Mouse (Mus musculus) lung, postnatal 14 days (tissue): Measurements from ENCODE around the gene Fancc.
"Not testable (repeated sequence)": the region's sequence is repeated elsewhere in the genome, so short reads cannot be mapped to it uniquely, and the experiment has no call there.

Source experiments
- DNase-seq: peaks from one replicate; pipeline ENCODE4 v3.0.0; 2021

Fancc gene

DNA sequence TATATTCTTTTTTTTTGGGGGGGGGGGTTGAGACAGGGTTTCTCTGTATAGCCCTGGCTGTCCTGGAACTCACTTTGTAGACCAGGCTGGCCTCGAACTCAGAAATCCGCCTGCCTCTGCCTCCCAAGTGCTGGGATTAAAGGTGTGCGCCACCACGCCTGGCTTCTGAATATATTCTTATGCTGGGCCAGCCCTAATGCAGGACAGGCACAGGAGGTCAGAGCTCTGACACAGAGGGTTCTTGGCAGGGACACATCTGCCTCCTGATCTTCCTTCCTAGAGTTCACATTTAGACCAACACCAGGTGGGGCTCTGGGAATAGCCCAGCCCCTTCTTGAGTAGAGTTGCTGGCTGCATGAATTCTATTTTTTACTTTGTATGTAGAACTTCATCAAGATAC lies 182.0 kb downstream of the Fancc start:
- DNase-seq: not testable (repeated sequence)

DNA sequence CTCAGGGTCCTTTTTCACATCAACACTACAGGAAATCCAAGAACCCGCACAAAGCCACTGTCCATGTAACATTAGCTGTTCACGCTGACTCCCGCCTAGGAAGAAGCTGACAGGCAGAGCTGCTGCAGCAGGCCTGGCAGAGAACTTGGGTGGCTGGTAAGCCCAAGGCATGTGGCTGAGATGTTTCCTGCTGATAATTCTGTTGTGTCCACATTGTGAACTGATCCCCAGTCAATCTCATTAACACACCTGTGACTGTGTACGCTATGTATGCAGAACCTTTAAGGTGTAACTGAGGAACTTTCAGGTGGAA lies 182.5 kb downstream of the Fancc start:
- no peak for DNase-seq

- no peak for DNase-seq
Measured at GRCm38 (mm10) chr13:63313748-63314607, 183.1 kb downstream of the Fancc start.

DNA sequence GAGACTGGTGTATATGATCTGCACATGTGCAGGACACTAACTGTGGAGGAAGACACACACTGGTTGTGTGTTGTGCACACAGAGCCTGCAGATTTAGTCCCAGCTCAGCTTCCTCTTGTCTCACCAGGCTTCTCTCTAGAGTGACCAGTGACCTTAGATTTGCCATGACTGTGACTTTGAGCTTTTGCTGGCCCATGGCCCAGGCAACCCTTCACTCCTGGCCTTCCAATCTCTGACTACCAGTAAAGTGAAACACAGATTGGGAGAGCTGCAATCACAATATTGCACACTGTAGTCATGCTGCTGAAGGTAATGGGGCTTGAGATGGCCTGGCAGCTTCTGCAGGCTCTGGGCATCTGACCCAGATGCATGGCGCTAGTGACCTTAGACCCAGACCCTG lies 183.8 kb downstream of the Fancc start:
- no peak for DNase-seq

- no peak for DNase-seq
Measured at GRCm38 (mm10) chr13:63311156-63311555, 185.9 kb downstream of the Fancc start.

- no peak for DNase-seq
Measured at GRCm38 (mm10) chr13:63309563-63309962, 187.5 kb downstream of the Fancc start.

GRCm38 (mm10) chr13:63306768-63307167 lies 190.3 kb downstream of the Fancc start:
- no peak for DNase-seq

GRCm38 (mm10) chr13:63305160-63306011 lies 191.7 kb downstream of the Fancc start:
- peak; percentile 43 for DNase-seq

- DNase-seq: no peak
Measured at GRCm38 (mm10) chr13:63304799-63305159, 192.3 kb downstream of the Fancc start.

DNA sequence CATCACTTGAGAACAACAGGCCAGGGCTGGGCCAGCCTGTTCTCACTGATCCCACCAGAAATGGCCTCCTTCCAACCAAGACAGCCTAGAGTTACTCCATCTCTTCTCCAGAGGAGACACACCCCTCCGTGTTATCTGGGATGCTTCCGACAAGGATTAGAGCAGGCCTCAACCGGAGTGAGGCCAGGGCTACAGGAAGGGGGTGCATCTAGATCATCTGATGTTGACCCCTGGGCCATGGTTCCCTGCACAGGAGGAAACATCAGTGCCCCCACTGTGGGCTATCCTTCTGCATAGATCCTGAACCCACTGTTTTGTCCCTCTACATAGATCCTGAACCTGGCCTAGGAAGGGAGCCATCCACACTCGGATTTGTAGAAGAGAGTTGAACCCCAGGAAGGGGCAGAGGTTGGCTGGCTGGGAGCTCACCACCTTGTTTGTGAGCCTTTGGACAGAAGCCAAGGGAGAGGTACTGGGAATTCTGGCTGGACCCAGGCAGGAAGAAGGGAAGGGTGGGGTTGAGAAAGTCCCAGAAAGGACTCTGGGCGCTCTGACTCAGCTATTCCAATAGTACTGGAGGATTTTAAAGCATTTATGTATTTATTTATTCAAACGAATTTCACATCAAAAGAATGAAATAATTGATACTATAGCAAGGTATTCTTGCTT lies 192.8 kb downstream of the Fancc start:
- DNase-seq: peak; percentile 28

GRCm38 (mm10) chr13:63302381-63302780 lies 194.7 kb downstream of the Fancc start:
- DNase-seq: no peak

- no peak for DNase-seq
Measured at GRCm38 (mm10) chr13:63301764-63302209, 195.3 kb downstream of the Fancc start.

- DNase-seq: no peak
Measured at GRCm38 (mm10) chr13:63300929-63301328, 196.1 kb downstream of the Fancc start.

DNA sequence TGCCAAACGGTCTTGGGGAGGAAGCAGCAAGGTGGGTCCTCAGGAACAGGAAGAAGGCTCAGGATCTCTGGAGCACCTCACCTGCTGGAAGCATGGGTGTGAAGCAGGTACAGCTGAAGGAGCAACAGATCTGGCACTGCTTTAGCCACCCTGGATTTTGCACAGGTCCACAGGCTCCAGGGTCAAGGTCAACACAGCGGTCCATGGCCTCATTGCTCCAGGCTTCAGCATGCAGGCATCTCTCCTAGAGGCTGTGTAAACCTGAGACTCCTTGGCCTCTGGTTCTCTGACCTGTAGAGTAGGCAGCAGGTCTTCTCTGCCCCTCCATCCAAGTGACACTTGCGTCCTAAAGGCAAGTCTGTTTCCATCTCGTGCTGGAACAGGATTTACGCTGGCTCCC lies 198.1 kb downstream of the Fancc start:
- no peak for DNase-seq

DNA sequence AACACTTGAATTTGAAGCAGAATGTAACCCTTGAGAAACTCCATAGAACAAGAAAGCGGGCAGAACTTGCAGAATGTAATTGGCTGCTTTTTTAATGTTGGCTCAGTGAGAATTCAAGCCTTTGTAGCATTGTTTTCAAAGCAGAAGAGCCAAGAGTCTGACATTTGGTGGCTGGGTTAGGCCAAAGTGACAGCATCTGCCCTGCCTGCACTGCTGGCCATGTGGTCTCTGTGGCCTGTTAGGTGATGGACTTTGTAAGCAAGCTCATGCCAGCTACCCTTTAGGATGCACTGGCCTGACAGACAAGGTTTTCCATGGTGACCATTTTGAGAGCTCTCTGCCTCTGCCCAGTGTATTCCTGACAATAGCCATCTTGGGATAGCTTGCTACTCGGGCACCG lies 199.1 kb downstream of the Fancc start:
- no peak for DNase-seq

GRCm38 (mm10) chr13:63297003-63297402 lies 200.1 kb downstream of the Fancc start:
- DNase-seq: no peak

DNA sequence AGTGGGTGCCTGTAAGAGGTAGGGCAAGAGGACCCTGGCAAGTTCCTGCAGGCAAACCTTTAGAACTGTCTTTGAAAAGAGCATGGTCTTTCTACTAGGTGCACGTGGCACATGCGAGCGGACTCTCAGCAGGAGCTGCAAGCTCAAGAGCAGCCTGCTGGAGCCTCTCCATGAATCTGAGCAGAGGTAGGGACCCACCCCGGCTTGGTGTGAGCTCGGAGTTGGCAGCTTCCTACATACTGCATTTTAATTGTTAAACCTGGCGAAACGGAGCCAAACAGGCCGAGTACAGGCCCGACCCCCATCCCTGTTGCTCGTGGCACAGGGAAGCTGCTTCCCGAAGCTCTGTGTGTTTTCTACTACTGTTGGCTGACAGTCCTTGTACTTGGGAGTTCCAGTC lies 200.8 kb downstream of the Fancc start:
- DNase-seq: no peak

DNA sequence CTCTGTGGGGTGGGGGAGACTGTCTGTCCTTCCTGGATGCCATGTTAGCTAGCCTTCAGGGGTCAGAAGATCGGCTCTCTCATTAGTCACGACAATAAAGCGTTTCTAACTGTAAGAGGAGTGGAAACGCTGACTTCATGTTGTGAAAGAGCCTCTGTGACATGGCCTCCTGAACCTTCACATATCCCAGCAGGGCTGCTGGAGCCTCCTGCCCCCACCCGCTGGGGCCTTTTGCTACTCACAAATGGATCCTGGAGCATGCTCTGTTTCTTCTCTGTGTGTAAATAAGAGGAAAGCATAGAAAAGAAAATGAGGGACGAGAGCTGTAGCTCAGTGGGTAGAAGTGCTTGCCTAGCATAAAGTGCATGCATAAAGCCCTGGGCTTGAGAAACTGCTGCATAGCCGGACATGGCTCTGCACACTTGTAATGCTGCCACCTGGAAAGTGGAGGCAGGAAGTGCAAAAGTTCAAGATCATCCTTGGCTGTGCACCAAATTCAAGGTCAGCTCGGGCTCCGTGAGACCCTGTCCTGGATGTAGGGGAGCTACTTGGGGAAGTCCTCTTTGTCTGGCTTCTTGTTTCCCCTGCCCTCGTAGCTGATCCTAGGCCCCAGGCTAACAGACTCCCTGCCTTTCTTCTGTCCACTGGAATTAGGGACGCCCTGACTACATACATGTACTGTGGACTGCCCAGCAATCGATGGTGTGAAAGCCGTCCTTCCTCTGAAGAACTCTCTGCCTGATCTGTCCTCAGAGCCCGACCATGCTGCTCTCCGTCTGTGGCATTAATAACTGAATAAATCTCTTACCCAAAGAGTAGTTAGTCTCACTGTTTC lies 202.5 kb downstream of the Fancc start:
- DNase-seq: peak; percentile 38

GRCm38 (mm10) chr13:63293647-63294046 lies 203.4 kb downstream of the Fancc start:
- DNase-seq: no peak

DNA sequence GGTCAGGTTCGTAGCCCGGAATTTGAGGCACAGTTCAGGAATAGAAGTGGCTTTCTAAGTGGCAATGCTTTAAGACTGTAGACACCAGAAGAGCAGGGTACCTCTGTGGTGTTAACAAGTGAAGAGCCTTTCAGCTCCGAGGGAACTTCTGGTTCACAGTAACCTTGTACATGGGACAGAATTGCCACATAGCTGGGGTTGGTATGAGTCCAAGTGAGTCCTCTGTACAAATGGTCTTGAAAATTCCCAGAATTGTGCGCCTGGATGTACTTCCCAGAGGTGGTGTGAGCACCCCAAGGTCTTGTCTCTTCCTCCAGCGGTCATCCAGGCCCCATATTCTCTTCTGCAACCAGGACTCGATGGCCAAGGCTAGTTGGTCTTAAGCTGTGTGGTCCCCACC lies 206.1 kb downstream of the Fancc start:
- DNase-seq: no peak

- DNase-seq: no peak
Measured at GRCm38 (mm10) chr13:63290126-63290525, 207.0 kb downstream of the Fancc start.

- no peak for DNase-seq
Measured at GRCm38 (mm10) chr13:63289687-63290086, 207.4 kb downstream of the Fancc start.

DNA sequence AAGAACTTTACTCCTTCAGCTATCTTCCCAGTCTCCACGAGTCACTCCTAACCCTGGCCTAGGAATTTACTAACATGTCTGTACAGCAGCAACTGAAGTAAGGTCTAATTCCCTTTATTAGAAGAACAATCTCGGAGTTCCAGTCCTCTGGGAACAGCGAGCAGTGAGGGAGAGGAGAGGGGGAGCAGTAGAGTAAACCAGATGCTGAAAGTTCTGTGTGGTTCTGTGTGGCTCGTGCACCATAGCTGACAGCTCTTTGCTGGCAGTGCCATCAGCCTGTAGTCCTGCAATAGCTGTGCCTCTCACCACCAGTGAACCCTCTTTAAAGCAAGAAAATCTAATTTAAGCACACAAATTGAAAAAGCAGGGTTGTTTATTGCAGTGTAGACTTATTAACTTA lies 207.9 kb downstream of the Fancc start:
- no peak for DNase-seq
